ENCODE assay signal across 14 mouse cellular contexts in the genomic region with DNA sequence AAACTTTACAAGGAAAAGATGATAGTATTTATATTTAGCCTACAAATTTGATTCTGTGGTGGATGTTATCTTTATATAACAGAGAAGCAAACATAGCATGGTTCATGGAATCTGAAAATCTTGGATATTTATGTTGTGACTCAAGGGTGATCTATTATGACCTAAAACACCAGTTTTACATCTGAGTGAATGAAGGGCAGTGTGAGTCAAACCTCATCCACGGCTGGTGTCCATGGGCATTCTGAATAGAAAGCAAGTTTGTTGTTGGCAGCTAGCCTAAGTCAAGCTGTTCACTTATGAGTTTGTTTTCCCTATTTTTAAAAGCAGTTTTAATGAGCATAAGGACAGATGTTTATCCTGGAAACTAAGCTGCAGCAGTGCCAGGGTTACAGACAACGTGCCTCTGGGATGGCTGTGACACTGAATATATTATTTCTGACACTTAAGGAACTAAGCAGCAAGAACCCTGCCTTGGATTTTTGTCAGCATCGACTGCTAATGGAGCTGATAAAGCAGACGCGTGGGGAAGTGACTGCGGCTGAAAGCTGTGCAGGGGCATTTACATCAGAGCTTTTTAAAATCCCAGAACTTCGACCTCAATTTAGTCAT.
A peak's percentile ranks its signal among the peaks of the same experiment; 100 is the strongest.
DNase-seq lines count a peak whose midpoint lies in the region; ATAC-seq lines count a peak whose summit lies in the region.
"Had no signal": no experiment of that assay in that cellular context is flagged by ENCODE, and none has a peak within 500 bp of the region (broad histone marks: within the 10 kb centered on the region; RNA-seq: fewer than 3 reads in every experiment).

No protein-coding gene starts in this region.

- no peak overlapping the region for H3K27ac ChIP-seq in heart, embryonic 13.5 days (replicated peaks)
- H3K27ac ChIP-seq in heart, embryonic 12.5 days (ENCODE audit: poor library complexity, severe bottlenecking): no peak overlapping the region
- H3K27ac ChIP-seq in forebrain, embryonic 12.5 days: no peak overlapping the region
- H3K27ac ChIP-seq: heart, embryonic 10.5 days; lung, embryonic 15.5 days had no signal

- peak; percentile 5 to 10 for DNase-seq in kidney, postnatal 4 days
- DNase-seq in kidney, postnatal 25 days: no peak
- peak; percentile 9 for DNase-seq in 3T3-L1 (ENCODE audit: low read depth, low spot score)
- DNase-seq in thymus, postnatal 4 days: no peak
- no peak for DNase-seq in cerebellum, adult 11-12 months
- DNase-seq: gastrocnemius, postnatal 10 days; liver; right cerebral cortex, postnatal 4 days had no signal

- H3K4me1 ChIP-seq in heart, embryonic 13.5 days: peaks cover 8% of the 10 kb centered on the region
- no peaks in the 10 kb centered on the region for H3K4me1 ChIP-seq in heart, embryonic 12.5 days (replicated peaks)
- H3K4me1 ChIP-seq in forebrain, embryonic 12.5 days: no peaks in the 10 kb centered on the region; the same call in 1 of the 2 replicates
- H3K4me1 ChIP-seq: heart, embryonic 10.5 days; lung, embryonic 15.5 days had no signal

- H3K9me3 ChIP-seq in heart, embryonic 13.5 days: no peaks in the 10 kb centered on the region
- H3K9me3 ChIP-seq in heart, embryonic 12.5 days (replicated peaks): no peaks in the 10 kb centered on the region
- no peaks in the 10 kb centered on the region for H3K9me3 ChIP-seq in forebrain, embryonic 12.5 days
- H3K9me3 ChIP-seq: G1E; heart, embryonic 10.5 days; lung, embryonic 15.5 days had no signal

- no peak for ATAC-seq in heart, embryonic 13.5 days (ENCODE audit: extremely low read depth, insufficient number of reproducible peaks, low FRiP score, low TSS enrichment)
- no peak for ATAC-seq in heart, embryonic 12.5 days (ENCODE audit: insufficient number of reproducible peaks, low FRiP score)
- 0 out of 2 replicates have a peak, but pooled peaks have one; percentile 33 for ATAC-seq in forebrain, embryonic 12.5 days (ENCODE audit: low FRiP score)

- H3K4me3 ChIP-seq in heart, embryonic 13.5 days: no peak overlapping the region
- no peak overlapping the region for H3K4me3 ChIP-seq in heart, embryonic 12.5 days
- no peak overlapping the region for H3K4me3 ChIP-seq in forebrain, embryonic 12.5 days (replicated peaks)
- H3K4me3 ChIP-seq: heart, embryonic 10.5 days; lung, embryonic 15.5 days had no signal

- no peaks in the 10 kb centered on the region for H3K27me3 ChIP-seq in heart, embryonic 13.5 days (replicated peaks)
- H3K27me3 ChIP-seq in heart, embryonic 12.5 days (replicated peaks): no peaks in the 10 kb centered on the region
- no peaks in the 10 kb centered on the region for H3K27me3 ChIP-seq in forebrain, embryonic 12.5 days
- H3K27me3 ChIP-seq: lung, embryonic 15.5 days had no signal

- H3K9ac ChIP-seq in heart, embryonic 13.5 days: no peak overlapping the region
- no peak overlapping the region for H3K9ac ChIP-seq in heart, embryonic 12.5 days
- H3K9ac ChIP-seq in forebrain, embryonic 12.5 days: no peak overlapping the region
- H3K9ac ChIP-seq: lung, embryonic 15.5 days had no signal

- H3K36me3 ChIP-seq in heart, embryonic 13.5 days: no peaks in the 10 kb centered on the region
- H3K36me3 ChIP-seq in heart, embryonic 12.5 days: no peaks in the 10 kb centered on the region
- H3K36me3 ChIP-seq in forebrain, embryonic 12.5 days (replicated peaks): no peaks in the 10 kb centered on the region
- H3K36me3 ChIP-seq: G1E; heart, embryonic 10.5 days; lung, embryonic 15.5 days had no signal

- peak overlapping the region; percentile 32; the same call in 1 of the 2 replicates for H3K4me2 ChIP-seq in heart, embryonic 13.5 days
- no peak overlapping the region for H3K4me2 ChIP-seq in heart, embryonic 12.5 days
- no peak overlapping the region for H3K4me2 ChIP-seq in forebrain, embryonic 12.5 days
- H3K4me2 ChIP-seq: lung, embryonic 15.5 days had no signal

- WGBS in heart, embryonic 13.5 days: 31% methylated on average over 7 of the region's 7 CpGs
- 36% methylated on average over 7 of the region's 7 CpGs for WGBS in heart, embryonic 12.5 days
- WGBS in forebrain, embryonic 12.5 days: 53% methylated on average over 7 of the region's 7 CpGs

Comparison
In these comparisons a context has a peak if more than half of its experiments do, and no peak if none do; other contexts are left out.
1. DNase-seq: peak in kidney, postnatal 4 days (2 of 2) and 3T3-L1 (single experiment); none in kidney, postnatal 25 days (0 of 2), thymus, postnatal 4 days (single experiment) and cerebellum, adult 11-12 months (single experiment).